Mouse (Mus musculus): ENCODE results near the gene Noa1. TPM values are rescaled to one million over a fixed set of nuclear protein-coding genes. Genes with fewer than 3 reads are reported as not detected.

The Noa1 gene
- polyA plus RNA-seq, 1 experiment from 2014 or later: 30.4 TPM

GRCm38 (mm10) chr5:77281518-77282174, 28.2 kb downstream of the Noa1 start:
- Histone ChIP-seq H3K27ac (ENCODE audit: low read depth) (no peak overlapping the region), H3K9me3 (ENCODE audit: control insufficient read depth, low read length) (no peaks in the 10 kb centered on the region), H3K4me1 (replicated peaks; ENCODE audit: control insufficient read depth, insufficient read depth, low read length) (no peaks in the 10 kb centered on the region), H3K4me3 (ENCODE audit: low read depth, low read length) (no peak overlapping the region), H3K27me3 (replicated peaks; ENCODE audit: control insufficient read depth, insufficient read depth, low read length) (no peaks in the 10 kb centered on the region), H3K4me2 (ENCODE audit: low read length) (no peak overlapping the region), H3K9ac (ENCODE audit: low read length) (no peak overlapping the region), H3K36me3 (ENCODE audit: control insufficient read depth, insufficient read depth, low read length) (peaks cover 91% of the 10 kb centered on the region)
- DNase-seq (ENCODE audit: low spot score): no peak
- no peak for ATAC-seq (replicated peaks; ENCODE audit: low FRiP score, low TSS enrichment, low read depth)
- 88% methylated on average over 20 of the region's 20 CpGs for WGBS

GRCm38 (mm10) chr5:77277204-77277603, 32.7 kb downstream of the Noa1 start:
- no peak overlapping the region for H3K9ac ChIP-seq (ENCODE audit: low read length)
- H3K4me2 ChIP-seq (ENCODE audit: low read length): no peak overlapping the region
- WGBS: 91% methylated on average over 6 of the region's 6 CpGs
- no peak for DNase-seq (ENCODE audit: low spot score)
- ATAC-seq (replicated peaks; ENCODE audit: low FRiP score, low TSS enrichment, low read depth): no peak
- no peak overlapping the region for H3K4me3 ChIP-seq (ENCODE audit: low read depth, low read length)
- H3K27me3 ChIP-seq (replicated peaks; ENCODE audit: control insufficient read depth, insufficient read depth, low read length): no peaks in the 10 kb centered on the region
- no peaks in the 10 kb centered on the region; the same call in 1 of the 2 replicates for H3K4me1 ChIP-seq (replicated peaks; ENCODE audit: control insufficient read depth, insufficient read depth, low read length)
- H3K27ac ChIP-seq (ENCODE audit: low read depth): no peak overlapping the region
- no peaks in the 10 kb centered on the region for H3K9me3 ChIP-seq (ENCODE audit: control insufficient read depth, low read length)
- H3K36me3 ChIP-seq (ENCODE audit: control insufficient read depth, insufficient read depth, low read length): peaks cover 92% of the 10 kb centered on the region

GRCm38 (mm10) chr5:77275950-77276349, 33.9 kb downstream of the Noa1 start:
- Histone ChIP-seq H3K9me3 (ENCODE audit: control insufficient read depth, low read length) (no peaks in the 10 kb centered on the region), H3K36me3 (ENCODE audit: control insufficient read depth, insufficient read depth, low read length) (peaks cover 90% of the 10 kb centered on the region), H3K4me3 (ENCODE audit: low read depth, low read length) (no peak overlapping the region), H3K4me2 (ENCODE audit: low read length) (no peak overlapping the region), H3K27ac (ENCODE audit: low read depth) (no peak overlapping the region), H3K4me1 (replicated peaks; ENCODE audit: control insufficient read depth, insufficient read depth, low read length) (no peaks in the 10 kb centered on the region; the same call in 1 of the 2 replicates), H3K27me3 (replicated peaks; ENCODE audit: control insufficient read depth, insufficient read depth, low read length) (no peaks in the 10 kb centered on the region), H3K9ac (ENCODE audit: low read length) (no peak overlapping the region)
- peak; percentile 71 for DNase-seq (ENCODE audit: low spot score)
- ATAC-seq (replicated peaks; ENCODE audit: low FRiP score, low TSS enrichment, low read depth): no peak
- 91% methylated on average over 5 of the region's 5 CpGs for WGBS

GRCm38 (mm10) chr5:77273151-77273550, 36.7 kb downstream of the Noa1 start:
- no peak overlapping the region for H3K4me2 ChIP-seq (ENCODE audit: low read length)
- H3K36me3 ChIP-seq (ENCODE audit: control insufficient read depth, insufficient read depth, low read length): peaks cover 90% of the 10 kb centered on the region
- H3K27ac ChIP-seq (ENCODE audit: low read depth): no peak overlapping the region
- ATAC-seq (replicated peaks; ENCODE audit: low FRiP score, low TSS enrichment, low read depth): no peak
- DNase-seq (ENCODE audit: low spot score): no peak
- H3K4me1 ChIP-seq (replicated peaks; ENCODE audit: control insufficient read depth, insufficient read depth, low read length): no peaks in the 10 kb centered on the region; the same call in 1 of the 2 replicates
- H3K27me3 ChIP-seq (replicated peaks; ENCODE audit: control insufficient read depth, insufficient read depth, low read length): no peaks in the 10 kb centered on the region
- no peak overlapping the region for H3K9ac ChIP-seq (ENCODE audit: low read length)
- H3K9me3 ChIP-seq (ENCODE audit: control insufficient read depth, low read length): no peaks in the 10 kb centered on the region
- WGBS: 75% methylated on average over 7 of the region's 7 CpGs
- H3K4me3 ChIP-seq (ENCODE audit: low read depth, low read length): no peak overlapping the region

GRCm38 (mm10) chr5:77269399-77269798, 40.5 kb downstream of the Noa1 start:
- H3K4me3 ChIP-seq (ENCODE audit: low read depth, low read length): no peak overlapping the region
- H3K27me3 ChIP-seq (replicated peaks; ENCODE audit: control insufficient read depth, insufficient read depth, low read length): no peaks in the 10 kb centered on the region
- no peak for ATAC-seq (replicated peaks; ENCODE audit: low FRiP score, low TSS enrichment, low read depth)
- H3K9me3 ChIP-seq (ENCODE audit: control insufficient read depth, low read length): no peaks in the 10 kb centered on the region
- H3K27ac ChIP-seq (ENCODE audit: low read depth): no peak overlapping the region
- WGBS: 73% methylated on average over 8 of the region's 8 CpGs
- no peak overlapping the region for H3K4me2 ChIP-seq (ENCODE audit: low read length)
- H3K36me3 ChIP-seq (ENCODE audit: control insufficient read depth, insufficient read depth, low read length): peaks cover 60% of the 10 kb centered on the region
- peaks cover 3% of the 10 kb centered on the region; the same call in 1 of the 2 replicates for H3K4me1 ChIP-seq (replicated peaks; ENCODE audit: control insufficient read depth, insufficient read depth, low read length)
- H3K9ac ChIP-seq (ENCODE audit: low read length): no peak overlapping the region
- no peak for DNase-seq (ENCODE audit: low spot score)

DNA sequence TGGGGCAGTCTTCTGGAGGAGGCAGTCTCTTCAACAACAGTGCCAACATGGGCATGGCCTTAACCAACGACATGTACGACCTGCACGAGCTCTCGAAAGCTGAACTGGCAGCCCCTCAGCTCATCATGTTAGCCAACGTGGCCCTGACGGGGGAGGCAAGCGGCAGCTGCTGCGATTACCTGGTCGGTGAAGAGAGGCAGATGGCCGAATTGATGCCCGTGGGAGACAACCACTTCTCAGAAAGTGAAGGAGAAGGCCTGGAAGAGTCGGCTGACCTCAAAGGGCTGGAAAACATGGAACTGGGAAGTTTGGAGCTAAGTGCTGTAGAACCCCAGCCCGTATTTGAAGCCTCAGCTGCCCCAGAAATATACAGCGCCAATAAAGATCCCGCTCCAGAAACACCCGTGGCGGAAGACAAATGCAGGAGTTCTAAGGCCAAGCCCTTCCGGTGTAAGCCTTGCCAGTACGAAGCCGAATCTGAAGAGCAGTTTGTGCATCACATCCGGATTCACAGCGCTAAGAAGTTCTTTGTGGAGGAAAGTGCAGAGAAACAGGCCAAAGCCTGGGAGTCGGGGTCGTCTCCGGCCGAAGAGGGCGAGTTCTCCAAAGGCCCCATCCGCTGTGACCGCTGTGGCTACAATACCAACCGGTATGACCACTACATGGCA, 41.8 kb downstream of the Noa1 start:
- peaks cover 48% of the 10 kb centered on the region for H3K36me3 ChIP-seq (ENCODE audit: control insufficient read depth, insufficient read depth, low read length)
- no peak overlapping the region for H3K27ac ChIP-seq (ENCODE audit: low read depth)
- peaks cover 3% of the 10 kb centered on the region; the same call in 1 of the 2 replicates for H3K4me1 ChIP-seq (replicated peaks; ENCODE audit: control insufficient read depth, insufficient read depth, low read length)
- no peak overlapping the region for H3K9ac ChIP-seq (ENCODE audit: low read length)
- no peaks in the 10 kb centered on the region for H3K9me3 ChIP-seq (ENCODE audit: control insufficient read depth, low read length)
- no peak overlapping the region for H3K4me2 ChIP-seq (ENCODE audit: low read length)
- H3K27me3 ChIP-seq (replicated peaks; ENCODE audit: control insufficient read depth, insufficient read depth, low read length): no peaks in the 10 kb centered on the region
- no peak overlapping the region for H3K4me3 ChIP-seq (ENCODE audit: low read depth, low read length)
- WGBS: 95% methylated on average over 30 of the region's 30 CpGs
- ATAC-seq (replicated peaks; ENCODE audit: low FRiP score, low TSS enrichment, low read depth) (no peak), DNase-seq (ENCODE audit: low spot score) (no peak)

DNA sequence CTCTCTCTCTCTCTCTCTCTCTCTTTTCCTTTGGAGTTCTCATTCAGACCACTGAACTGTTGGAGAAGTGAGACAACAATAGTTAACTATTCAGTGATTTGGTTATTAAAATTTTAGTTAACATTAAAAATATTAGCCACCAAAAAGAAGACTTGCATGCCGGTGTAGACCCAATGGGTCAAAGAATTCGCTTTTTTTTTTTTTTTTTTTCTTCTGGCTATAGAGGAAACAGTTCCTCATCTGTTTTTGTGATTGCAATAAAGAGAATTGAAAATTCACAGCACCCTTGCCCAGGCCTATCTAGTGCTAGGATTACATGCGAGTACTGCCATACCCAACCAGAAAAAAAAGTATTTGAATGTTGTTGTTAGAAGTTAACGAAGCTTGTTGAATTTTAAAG, 42.4 kb downstream of the Noa1 start:
- peak overlapping the region; percentile 91 for H3K9ac ChIP-seq (ENCODE audit: low read length)
- no peaks in the 10 kb centered on the region for H3K9me3 ChIP-seq (ENCODE audit: control insufficient read depth, low read length)
- H3K4me1 ChIP-seq (replicated peaks; ENCODE audit: control insufficient read depth, insufficient read depth, low read length): peaks cover 3% of the 10 kb centered on the region; the same call in 1 of the 2 replicates
- no peak for ATAC-seq (replicated peaks; ENCODE audit: low FRiP score, low TSS enrichment, low read depth)
- DNase-seq (ENCODE audit: low spot score): no peak
- H3K4me2 ChIP-seq (ENCODE audit: low read length): peak overlapping the region; percentile 52
- 68% methylated on average over 4 of the region's 4 CpGs for WGBS
- no peak overlapping the region for H3K27ac ChIP-seq (ENCODE audit: low read depth)
- peaks cover 42% of the 10 kb centered on the region for H3K36me3 ChIP-seq (ENCODE audit: control insufficient read depth, insufficient read depth, low read length)
- H3K27me3 ChIP-seq (replicated peaks; ENCODE audit: control insufficient read depth, insufficient read depth, low read length): no peaks in the 10 kb centered on the region
- H3K4me3 ChIP-seq (ENCODE audit: low read depth, low read length): peak overlapping the region; percentile 84

DNA sequence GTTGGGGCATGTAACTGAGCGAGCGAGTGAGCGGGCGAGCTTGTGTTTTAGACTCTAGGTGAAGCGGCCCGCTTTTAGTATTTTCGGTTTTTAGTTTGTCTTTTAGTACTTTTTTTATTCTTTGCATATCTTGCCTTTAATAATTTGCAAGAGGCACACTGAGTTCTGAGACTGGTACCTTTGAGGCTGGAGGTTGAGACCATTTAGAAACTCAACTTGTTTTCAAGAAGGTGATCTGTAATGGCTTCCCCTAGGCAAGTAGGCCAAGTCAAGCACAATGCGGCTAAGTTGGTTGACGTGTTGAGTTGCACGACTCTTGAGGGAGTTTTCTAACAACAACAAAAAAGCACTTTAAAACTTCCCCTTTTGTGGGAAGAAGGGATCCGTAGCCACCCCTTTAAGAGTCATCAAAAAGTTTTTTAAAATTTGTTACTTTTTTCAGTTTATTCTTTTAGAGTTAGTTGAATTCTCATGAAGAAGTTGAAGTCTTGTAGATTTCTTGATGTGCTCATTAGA, 42.9 kb downstream of the Noa1 start:
- WGBS: 4% methylated on average over 11 of the region's 11 CpGs
- Histone ChIP-seq H3K4me1 (replicated peaks; ENCODE audit: control insufficient read depth, insufficient read depth, low read length) (peaks cover 3% of the 10 kb centered on the region; the same call in 1 of the 2 replicates), H3K36me3 (ENCODE audit: control insufficient read depth, insufficient read depth, low read length) (peaks cover 37% of the 10 kb centered on the region), H3K27ac (ENCODE audit: low read depth) (peak overlapping the region; percentile 98), H3K4me2 (ENCODE audit: low read length) (peak overlapping the region; percentile 52), H3K27me3 (replicated peaks; ENCODE audit: control insufficient read depth, insufficient read depth, low read length) (no peaks in the 10 kb centered on the region), H3K9me3 (ENCODE audit: control insufficient read depth, low read length) (no peaks in the 10 kb centered on the region), H3K4me3 (ENCODE audit: low read depth, low read length) (peak overlapping the region; percentile 84), H3K9ac (ENCODE audit: low read length) (peak overlapping the region; percentile 91)
- ATAC-seq (replicated peaks; ENCODE audit: low FRiP score, low TSS enrichment, low read depth): no peak
- no peak for DNase-seq (ENCODE audit: low spot score)
